Mouse (Mus musculus): ENCODE measurements at regions not wholly inside any gene's neighbourhood (a gene's known extent, or its start where the extent isn't known, plus 50 kb on each side); places are given as distances from the start of the nearest gene placed in this dataset.
"Not testable (repeated sequence)": the region's sequence is repeated elsewhere in the genome, so short reads cannot be mapped to it uniquely, and the experiment has no call there.

DNA sequence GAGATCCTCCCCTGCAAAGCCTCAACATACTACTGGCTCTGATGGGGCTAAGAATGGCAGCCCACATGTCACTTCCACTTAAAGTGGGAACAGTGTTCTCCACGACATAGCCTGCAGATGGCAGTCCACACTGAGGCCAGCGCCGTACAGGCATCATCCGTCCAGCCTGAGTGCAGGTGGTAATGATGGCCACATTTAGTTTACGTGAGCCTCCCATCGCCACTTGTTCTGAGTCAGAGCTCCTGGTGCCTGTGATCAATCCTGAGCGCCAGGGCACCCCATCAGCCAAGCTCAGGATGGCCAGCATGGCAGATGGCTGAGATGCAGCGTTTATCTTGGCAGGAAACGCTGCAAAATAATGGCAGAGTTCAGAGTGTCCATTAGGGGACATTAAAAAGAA is 159.6 kb downstream of the Adgrd1 start:
- ATAC-seq (replicated peaks; ENCODE audit: poor library complexity), result no peak

DNA sequence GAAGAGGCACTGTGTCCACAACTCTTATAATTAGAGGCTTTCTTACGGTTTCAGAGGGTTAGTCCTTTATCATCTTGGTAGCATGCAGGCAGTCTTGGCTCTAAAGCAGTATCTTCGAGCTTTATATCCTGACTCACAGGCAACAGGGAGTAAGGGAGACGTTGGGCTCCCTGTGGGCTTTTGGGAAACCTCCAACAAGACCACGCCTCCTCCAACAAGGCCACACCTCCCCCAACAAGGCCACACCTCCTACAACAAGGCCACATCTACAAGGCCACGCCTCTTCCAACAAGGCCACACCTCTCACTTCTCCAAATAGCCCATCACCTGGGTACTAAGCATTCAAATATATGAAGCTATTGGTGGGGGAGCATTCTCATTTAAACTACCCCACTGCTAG is 160.7 kb downstream of the Adgrd1 start:
- ATAC-seq (replicated peaks; ENCODE audit: poor library complexity), result no peak

DNA sequence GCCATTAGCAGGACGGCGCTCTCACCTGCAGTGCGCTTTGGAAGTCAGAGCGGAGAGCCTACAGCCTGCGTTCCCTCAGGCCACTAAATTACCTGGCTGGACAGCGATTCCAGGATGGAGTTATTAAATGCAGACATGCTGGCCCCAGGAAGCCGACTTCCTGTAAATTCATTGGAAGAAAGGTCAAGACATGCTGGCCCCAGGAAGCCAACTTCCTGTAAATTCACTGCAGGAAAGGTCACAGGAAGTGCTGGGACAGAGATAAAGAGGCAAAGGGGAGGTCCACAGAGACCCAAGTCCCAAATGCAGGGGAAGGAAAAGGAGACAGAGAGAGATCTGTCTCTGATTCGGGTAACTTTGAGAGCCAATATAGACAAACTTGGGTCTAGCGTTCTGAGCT is 164.1 kb downstream of the Adgrd1 start:
- no peak for ATAC-seq (replicated peaks; ENCODE audit: poor library complexity)

DNA sequence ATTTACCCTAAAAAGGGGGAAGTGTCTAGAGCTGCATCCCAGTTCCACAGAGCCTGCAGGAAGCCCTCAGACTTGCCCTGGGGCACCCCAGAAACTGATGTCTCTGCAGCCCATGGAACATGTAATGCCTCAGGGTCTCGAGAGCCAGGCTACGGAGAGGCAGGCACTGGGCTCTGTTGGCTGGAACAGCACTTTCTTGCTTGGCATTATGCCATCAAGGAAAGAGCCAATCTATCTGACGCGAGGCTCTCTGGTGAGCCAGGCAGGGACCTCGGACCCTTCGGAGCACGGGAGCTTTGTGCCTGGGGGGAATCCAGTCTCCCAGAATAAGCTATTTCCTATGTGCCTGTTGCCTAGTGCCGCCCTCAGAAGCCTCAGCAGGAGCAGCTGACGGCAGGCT is 166.6 kb downstream of the Adgrd1 start:
- ATAC-seq (replicated peaks; ENCODE audit: poor library complexity), result no peak

DNA sequence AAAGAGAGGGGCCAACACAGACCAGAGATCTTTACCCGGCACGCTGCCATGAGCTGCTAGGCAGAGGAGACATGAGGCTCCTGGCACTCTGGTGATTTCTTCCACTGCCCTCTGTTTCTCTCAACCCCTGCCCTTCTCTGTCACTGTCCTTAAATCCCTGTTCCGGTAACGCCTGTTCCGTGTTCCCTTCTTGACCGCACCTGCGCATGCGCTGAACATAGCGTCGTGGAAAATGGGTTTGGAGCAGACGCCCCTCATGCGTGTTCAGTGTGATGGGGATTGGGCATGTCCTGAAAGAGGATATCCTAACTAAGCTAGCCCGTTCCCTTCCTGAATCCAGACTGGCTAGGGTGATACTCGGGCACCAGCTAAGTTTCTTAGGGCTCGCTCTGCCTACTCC is 167.8 kb downstream of the Adgrd1 start:
- ATAC-seq (replicated peaks; ENCODE audit: poor library complexity), result no peak

DNA sequence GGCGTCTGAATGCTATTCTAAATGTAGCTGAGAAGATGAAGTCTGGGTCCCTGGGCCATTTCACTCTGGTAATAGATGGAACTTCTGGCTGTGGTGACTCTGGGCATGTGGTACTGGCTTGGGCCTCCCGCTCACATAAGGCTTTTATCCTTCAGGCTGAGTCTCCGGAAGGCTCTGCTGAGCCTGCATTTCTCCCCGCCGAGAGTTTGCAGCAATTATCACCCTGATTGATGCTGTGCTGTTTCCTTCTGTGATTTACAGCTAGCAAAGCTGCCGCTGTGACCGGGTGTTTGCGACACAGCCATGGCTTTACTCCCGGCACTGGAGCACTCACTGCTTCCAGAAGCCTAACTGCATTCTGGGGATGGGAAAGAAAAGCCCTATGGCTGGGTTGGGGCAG is 171.9 kb downstream of the Adgrd1 start:
- ATAC-seq (replicated peaks; ENCODE audit: poor library complexity), result no peak

DNA sequence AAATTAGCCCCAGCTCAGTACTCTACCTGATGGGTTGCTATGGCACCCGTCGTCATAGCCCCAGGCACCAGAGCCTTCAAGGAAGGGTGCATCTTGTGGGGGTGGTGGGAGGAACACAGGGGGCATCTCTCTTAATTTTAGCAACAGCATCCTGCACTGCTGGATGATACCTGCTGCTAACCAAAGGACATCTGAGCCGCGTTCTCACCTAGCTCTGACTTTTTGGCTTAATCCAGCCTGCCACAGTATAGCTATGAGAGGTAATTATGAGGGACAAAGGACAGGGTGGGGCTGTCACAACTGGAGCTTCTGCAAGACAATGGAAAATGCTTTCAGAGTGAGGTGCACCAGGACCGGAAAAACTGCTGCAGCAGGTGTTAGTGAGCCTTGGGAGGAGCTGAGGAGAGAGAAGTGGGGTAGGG is 173.5 kb downstream of the Adgrd1 start:
- ATAC-seq (replicated peaks; ENCODE audit: poor library complexity), result no peak

DNA sequence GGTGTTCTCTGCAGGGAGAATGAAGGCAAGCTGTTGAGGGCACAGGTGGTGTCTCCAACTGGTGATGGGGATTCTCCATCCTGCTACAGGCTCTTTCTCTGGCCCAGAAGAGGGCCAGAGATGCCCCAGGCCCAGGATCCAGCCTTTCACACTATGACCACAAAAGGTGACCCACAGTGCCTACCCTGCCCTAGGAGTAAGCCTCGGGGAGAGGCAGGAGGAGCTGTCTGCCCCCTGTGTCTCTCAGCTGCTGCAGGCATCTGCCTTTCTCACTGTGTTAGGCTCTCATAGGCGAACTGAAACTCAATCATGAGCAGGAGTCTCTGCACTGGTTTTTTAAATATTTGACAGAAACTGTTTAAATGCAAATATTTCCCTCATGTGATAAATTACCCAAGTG is 184.9 kb downstream of the Adgrd1 start:
- ATAC-seq (replicated peaks; ENCODE audit: poor library complexity), result no peak

DNA sequence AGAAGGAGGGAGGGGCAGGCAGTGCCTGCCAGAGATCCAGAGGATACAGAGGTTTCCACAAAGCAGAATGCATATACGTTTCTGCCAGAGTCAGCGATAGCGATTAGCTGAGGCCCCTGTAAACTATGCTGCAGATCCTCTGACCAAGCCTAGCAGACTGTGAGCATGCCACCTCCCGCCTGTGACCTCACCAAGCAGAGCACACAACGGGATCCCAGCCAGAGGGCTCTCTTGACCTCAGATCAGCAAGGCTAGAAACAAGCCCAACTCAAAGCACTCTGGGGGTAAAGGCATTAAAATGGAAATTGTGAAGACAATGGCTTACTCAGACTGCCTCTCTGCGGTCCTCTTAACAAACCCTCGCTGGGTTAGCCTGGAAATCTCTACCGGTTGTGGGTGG is 185.6 kb downstream of the Adgrd1 start:
- ATAC-seq (replicated peaks; ENCODE audit: poor library complexity), result no peak

DNA sequence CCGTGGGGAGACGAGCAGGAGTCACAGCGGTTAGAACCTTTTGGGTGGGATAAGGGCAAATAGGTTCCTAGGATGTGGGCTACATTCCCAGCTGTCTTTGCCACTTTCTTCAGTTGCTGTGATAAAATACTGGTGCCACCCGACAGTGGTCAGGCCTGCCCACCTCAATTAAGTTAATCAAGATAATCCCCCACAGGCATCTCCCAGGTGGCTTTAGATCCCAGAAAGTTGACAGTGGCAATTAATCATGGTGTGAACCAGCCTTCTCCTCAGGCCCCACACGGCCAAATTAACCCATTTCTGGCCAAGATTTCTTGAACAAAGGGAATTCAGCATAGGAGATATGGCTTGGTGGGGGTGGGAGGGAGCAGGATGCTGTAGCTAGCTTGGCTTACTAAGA is 186.3 kb downstream of the Adgrd1 start:
- ATAC-seq (replicated peaks; ENCODE audit: poor library complexity), result no peak

DNA sequence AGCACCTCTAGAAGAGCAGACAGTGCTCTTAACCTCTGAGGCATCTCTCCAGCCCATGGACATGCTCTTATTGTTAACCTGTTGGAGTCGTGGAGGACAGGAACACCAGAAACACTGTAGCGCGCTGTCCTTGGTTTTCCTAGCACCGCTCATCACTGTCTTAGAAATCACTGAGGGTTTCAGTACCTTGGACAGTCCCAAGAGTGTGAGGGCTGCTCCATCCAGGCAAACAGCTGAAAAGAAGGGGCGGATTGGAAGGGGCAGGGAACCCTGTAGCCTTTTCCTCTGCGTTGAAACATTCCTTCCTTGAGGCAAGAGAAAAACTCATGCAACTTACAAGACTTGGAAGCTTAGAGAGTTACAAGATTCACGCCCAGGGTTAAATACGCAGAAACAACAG is 190.9 kb downstream of the Adgrd1 start:
- ATAC-seq (replicated peaks; ENCODE audit: poor library complexity), result 0 out of 2 replicates have a peak, but pooled peaks have one; percentile 39

DNA sequence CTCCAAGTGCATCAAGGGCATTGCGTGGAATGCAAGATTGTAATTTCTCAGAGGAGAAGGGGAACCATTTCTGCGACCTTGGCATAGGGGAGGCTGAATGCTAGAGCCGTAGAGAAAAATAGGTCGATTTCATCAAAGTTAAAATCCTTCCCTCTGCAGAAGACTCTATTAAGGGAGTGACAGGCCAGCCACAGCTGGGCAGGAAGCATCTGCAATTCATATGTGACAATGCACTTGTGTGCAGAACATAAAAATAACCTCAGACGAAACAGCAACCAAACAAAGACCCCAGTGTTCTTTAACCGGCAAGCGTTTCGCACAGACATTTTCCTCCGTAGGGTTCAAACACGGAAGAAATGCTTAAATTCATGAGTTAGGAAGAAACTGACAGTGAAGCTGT is 196.3 kb downstream of the Adgrd1 start:
- ATAC-seq (replicated peaks; ENCODE audit: poor library complexity), result not testable (repeated sequence)

DNA sequence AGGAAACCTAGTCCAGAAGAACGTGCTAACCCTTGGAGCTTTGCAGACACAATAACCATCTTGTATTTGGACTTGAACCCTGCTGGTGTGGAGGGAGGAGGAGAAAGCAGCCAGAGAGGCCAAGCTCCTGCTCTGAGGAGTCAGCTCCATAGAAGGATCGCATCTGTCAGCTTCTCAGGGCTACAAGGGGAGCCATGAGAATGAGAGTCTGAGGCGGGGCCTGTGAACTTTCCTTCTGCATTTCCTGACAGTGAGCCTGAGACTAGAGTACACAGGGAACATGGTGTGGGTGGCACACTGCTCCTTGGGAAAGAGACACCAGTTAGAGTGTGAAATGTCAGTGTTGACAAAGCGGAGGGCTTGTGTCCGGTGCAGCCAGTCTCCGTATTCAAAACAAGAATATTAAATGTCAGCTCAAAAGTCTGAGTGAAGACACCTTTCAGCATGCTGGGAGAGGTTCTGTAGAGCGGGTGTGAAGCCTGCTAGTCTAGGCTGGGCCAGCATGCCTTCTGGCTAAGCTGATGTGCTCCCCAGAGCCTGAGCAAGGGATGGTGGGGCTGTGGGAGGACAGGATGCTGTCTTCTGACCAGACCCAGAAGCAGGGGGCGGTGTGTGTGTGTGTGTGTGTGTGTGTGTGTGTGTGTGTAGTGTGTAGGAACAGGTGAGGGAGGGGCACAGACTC is 198.5 kb downstream of the Adgrd1 start:
- not testable (repeated sequence) for ATAC-seq (replicated peaks; ENCODE audit: poor library complexity)

DNA sequence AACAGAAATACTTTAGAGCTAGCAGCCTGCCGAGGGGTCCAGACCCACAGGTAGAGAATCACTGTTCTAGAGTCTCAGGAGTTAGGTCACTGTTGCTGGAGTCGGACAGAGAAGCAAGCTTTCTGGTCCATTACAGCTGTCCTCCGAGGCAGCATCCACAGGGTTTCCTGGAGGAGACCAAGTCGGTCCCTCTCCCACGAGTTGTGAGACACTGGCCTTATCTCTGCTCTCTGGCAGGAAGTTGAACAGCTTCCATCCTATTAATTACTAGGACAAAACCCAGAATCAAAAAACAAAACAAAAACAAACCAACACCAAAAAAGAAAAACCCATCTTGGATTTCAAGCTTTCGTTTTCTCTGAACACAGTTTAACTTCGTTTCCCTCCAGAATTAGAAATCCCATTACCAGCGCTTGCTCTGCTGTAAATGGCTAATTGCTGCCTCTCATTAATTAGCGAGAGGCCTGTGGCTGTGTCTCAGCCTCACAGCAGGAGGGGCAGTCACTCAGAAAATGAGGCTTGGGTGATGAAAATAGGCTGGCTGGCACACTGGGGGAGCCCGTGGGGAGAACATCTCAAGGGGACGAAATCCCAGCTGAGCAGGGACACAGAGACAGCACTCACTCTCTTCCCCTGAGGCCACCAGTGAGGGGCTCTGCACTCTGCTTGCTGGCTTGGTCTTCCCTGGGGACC is 201.3 kb downstream of the Adgrd1 start:
- no peak for ATAC-seq (replicated peaks; ENCODE audit: poor library complexity)

DNA sequence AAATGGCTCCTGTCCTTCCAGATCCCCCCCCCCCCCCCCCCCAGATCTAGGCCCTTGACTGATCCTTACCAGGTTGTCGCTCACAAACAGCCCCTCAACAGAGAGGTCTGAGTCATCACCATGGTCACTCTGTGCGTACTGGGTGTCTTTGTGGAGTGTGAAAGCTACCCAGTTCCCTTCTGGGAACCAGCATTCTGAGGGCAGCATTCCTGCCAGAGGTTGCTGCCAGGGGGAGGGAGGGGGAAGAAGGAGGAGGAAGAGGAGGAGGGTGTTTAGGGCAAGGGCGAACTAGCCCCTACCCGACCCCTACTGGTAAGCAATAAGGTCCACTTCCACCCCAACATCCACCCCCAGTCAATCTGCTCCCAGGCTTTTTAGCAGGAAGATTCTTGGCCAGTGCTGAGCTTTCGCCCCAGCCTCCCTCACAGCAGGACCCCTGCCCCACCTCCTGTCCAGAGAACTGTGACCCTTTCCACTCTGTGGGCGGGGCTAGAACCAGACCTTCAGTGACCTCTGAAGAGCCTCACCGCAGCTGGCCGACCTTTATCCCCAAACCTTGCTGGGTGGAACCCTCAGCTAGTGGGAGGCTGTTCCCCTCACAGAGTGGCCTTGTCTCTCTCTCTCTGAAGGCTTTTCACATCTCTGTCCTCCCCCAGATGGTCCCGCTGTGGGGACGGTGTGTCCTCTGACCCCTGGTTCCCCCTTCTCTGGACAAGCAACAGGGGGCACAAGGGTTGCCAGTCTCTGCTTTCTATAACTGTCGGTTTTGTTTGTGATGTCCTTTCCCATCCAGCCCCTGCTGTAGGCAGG is 202.2 kb upstream of the Sfswap start:
- ATAC-seq (replicated peaks; ENCODE audit: poor library complexity), result no peak

DNA sequence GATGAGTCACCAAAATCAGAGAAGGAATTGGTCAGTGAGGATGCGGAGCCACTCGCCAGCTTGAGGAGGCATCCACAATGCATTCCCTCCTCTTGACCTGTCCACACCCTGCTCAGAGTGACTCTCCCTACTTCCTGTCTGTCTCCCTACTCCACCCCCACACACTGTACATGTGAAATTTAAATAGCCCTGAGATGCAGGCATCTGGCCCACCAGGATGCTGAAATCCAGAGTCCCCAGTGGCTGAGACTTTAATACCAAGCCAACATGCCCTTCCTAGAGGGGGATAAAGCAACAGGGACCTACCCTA is 201.6 kb upstream of the Sfswap start:
- ATAC-seq (replicated peaks; ENCODE audit: poor library complexity), result no peak

DNA sequence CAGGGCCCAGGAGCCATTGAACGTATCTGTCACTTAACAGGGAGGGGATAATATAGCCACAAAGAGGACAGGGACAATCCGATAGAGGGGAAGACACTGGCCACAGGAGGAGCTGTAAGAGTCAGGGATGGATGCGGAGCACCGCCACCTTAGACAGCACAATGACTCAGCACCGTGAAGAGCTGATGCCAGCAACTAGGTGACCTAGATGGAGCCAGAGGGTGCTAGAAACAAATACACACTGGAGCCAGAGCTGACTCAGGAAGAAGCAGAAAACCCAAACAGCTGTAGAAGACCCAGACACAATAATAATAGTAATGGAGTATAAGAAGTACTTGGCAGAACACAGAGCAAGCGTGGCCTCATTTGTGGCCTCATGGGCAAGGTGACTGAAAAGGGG is 200.6 kb upstream of the Sfswap start:
- no peak for ATAC-seq (replicated peaks; ENCODE audit: poor library complexity)

DNA sequence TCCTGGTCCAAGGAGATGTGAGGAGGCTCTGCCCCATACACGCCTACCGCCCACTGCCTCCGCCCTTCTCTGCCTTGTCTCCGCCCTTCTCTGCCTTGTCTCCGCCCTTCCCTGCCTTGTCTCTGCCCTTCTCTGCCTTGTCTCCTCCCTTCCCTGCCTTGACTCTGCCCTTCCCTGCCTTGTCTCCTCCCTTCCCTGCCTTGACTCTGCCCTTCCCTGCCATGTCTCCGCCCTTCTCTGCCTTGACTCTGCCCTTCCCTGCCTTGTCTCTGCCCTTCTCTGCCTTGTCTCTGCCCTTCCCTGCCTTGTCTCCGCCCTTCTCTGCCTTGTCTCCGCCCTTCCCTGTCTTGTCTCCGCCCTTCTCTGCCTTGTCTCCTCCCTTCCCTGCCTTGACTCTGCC is 185.4 kb upstream of the Sfswap start:
- ATAC-seq (replicated peaks; ENCODE audit: poor library complexity), result 0 out of 2 replicates have a peak, but pooled peaks have one; percentile 17

DNA sequence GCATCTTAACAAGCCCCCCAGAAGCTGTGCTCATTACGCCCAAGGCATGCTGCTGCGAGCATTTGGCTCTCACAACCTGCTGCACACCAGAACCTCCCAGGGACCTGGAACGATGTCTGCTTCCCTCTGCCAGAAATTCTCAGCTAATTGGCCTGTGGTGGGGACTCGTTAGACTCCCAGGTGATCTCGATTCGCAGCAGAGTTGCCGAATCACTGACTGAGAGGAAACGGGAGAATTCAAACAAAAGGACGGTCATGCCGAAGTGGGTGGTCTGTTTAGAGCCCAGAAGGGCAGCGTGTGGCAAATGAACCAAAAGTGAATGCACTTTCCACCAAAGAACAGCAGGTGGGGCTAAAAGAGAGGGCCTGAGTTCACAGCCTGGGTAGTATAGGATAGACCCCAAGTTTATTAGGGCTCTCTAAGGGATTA is 169.9 kb upstream of the Sfswap start:
- ATAC-seq (replicated peaks; ENCODE audit: poor library complexity), result no peak

DNA sequence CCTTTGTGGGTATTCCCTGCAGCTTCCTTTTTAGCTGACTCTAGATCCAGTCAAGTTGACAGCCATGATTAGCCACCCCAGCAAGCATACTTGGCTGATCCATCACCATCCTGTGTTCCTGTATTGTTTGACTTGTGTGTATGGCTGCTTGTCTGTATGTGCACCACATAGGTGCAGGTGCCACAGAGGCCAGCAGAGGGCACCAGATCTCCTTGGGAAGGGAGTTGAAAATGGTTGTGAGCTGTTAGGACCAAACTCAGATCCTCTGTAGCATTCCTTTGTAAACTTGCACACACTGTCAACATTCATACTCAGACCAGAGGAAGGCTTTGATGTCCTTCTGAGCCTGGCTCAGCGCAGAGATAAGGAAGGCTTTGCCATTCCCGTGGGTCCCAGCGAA is 169.0 kb upstream of the Sfswap start:
- ATAC-seq (replicated peaks; ENCODE audit: poor library complexity), result no peak

DNA sequence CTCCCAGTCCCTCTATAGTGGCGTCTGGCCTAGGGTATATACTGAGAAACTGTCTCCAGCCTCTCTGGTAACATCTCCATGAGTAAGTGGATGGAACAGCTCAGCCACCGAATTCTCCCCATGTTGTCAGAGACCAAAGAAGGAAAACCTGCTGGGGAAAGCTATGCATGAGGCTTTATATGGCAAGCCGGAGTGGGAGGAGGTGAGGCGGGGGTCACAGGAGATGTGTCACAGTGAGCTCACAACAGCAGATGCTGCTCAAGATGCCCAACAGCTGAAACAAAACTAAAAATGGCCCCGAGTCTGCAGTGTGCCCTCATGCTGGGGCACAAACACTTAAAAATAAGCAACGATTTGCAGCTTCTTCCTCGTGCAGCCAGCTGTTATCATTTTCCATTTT is 162.5 kb upstream of the Sfswap start:
- ATAC-seq (replicated peaks; ENCODE audit: poor library complexity), result no peak

DNA sequence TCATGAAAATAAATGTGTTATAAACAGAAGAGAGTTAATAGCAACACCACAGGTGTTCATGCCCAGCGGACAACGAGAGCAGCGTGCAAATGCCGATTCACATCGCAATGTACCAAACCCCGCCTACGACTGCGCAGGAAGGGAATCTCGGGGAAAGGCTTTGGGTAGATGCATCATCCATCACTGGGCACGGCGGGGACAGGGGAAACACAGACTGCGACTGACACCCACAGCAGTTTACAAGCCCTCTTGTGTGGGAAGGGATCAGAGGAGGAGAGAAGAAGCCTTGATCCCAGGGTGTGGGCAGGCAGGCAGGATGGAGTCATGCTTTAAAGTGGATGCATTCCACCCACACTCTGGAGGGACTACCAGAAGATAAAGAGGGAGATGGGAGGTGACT is 157.0 kb upstream of the Sfswap start:
- ATAC-seq (replicated peaks; ENCODE audit: poor library complexity), result no peak

All from megakaryocyte progenitor cell, adult 5-6 weeks (primary cell).